Mouse (Mus musculus) limb, embryonic 14.5 days (tissue): ENCODE measurements around the gene Efcab14. TPM values are rescaled to one million over a fixed set of nuclear protein-coding genes. Genes with fewer than 3 reads are reported as not detected.

ENCODE experiments used
- ATAC-seq: fragments of 200-750 bp; cut with Nextera tagmentation; 2 replicates; pipeline ENCODE4 v1.8.0; 2017; ENCODE audit warnings: low read depth, moderate number of reproducible peaks, moderate TSS enrichment; ENCODE audit not compliant: low FRiP score
- DNase-seq: peaks from one replicate; pipeline ENCODE4 v3.0.0-alpha.2; 2015; ENCODE audit warnings: low spot score
- H3K27ac ChIP-seq: fragments of 300-500 bp; sonication (generic); replicated peaks from 2 replicates; pipeline ENCODE4 v1.5.1; 2014; ENCODE audit warnings: low read depth, mild to moderate bottlenecking, low read length, moderate library complexity, mixed read lengths
- H3K27me3 ChIP-seq: fragments of 300-500 bp; sonication (generic); 2 replicates; pipeline ENCODE4 v1.6.1; 2014; ENCODE audit warnings: low read length, mixed read lengths; ENCODE audit not compliant: control insufficient read depth, insufficient read depth
- H3K36me3 ChIP-seq: fragments of 300-500 bp; sonication (generic); 2 replicates; pipeline ENCODE4 v1.6.1; 2014; ENCODE audit warnings: mild to moderate bottlenecking, low read length, moderate library complexity, mixed read lengths; ENCODE audit not compliant: control insufficient read depth, insufficient read depth
- H3K4me1 ChIP-seq: fragments of 300-500 bp; sonication (generic); 2 replicates; pipeline ENCODE4 v1.6.1; 2014; ENCODE audit warnings: antibody characterized with exemption, low read length, mixed read lengths; ENCODE audit not compliant: control insufficient read depth, insufficient read depth
- H3K4me2 ChIP-seq: fragments of 300-500 bp; sonication (generic); replicated peaks from 2 replicates; pipeline ENCODE4 v1.6.1; 2014; ENCODE audit warnings: low read depth, mild to moderate bottlenecking, low read length, moderate library complexity; ENCODE audit not compliant: severe bottlenecking
- H3K4me3 ChIP-seq: fragments of 300-500 bp; sonication (generic); replicated peaks from 2 replicates; pipeline ENCODE4 v1.5.1; 2014; ENCODE audit warnings: low read length
- H3K9ac ChIP-seq: fragments of 300-500 bp; sonication (generic); 2 replicates; pipeline ENCODE4 v1.6.1; 2014; ENCODE audit warnings: mild to moderate bottlenecking, low read depth, low read length, moderate library complexity; ENCODE audit not compliant: severe bottlenecking
- H3K9me3 ChIP-seq: fragments of 300-500 bp; sonication (generic); 2 replicates; pipeline ENCODE4 v1.6.1; 2016; ENCODE audit warnings: low read length; ENCODE audit not compliant: control insufficient read depth
- POLR2A ChIP-seq: fragments of 200-500 bp; IDR thresholded peaks from 2 replicates; pipeline ENCODE4 v1.8.0; 2012; ENCODE audit warnings: inconsistent platforms, mild to moderate bottlenecking, moderate library complexity, borderline replicate concordance; ENCODE audit not compliant: insufficient read depth, insufficient read length; ENCODE audit errors: extremely low read depth
- WGBS: fragments of 180-500 bp; shearing (Covaris S2); extraction: QIAGEN DNeasy Blood & Tissue Kit; methylation state at CpG from one replicate; pipeline ENCODE4 v1.1.7; 2014; 5-methylcytosine and 5-hydroxymethylcytosine counted together
- polyA plus RNA-seq, 2 experiments: library from polyadenylated mRNA; depleted of rRNA in 1 of 2; stranded (reverse) in 1 of 2; unstranded in 1 of 2; fragments of >200 nt; fragmentation: Nextera tagmentation in 1 of 2; extraction: Ambion mirVana in 1 of 2; gene quantifications; 2 replicates each; pipeline versions ENCODE4 v1.2.1 to v1.2.3; 2012 to 2014

The Efcab14 gene
- polyA plus RNA-seq, 2 experiments = 24.8 to 35.2 TPM

DNA sequence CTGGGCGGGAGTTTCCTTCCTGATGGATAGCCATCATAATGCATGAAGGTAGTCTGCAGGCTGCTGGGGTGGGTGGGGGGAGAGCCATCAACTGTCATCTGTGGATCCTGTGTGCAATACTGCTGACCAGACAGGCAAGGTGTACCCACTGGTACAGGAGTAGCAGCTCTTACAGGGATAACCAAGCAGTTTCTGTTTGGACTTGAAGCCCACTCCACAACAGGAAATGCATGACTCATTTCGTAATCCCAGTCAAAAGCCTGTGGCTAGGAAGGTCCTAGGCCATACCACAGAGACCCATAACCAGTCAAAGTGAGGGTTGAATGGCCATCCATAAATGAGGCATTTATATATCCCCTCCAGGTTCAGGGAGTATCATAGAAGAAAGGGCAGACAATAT, 40.1 kb downstream of the Efcab14 start:
- Histone ChIP-seq H3K27ac (no peak overlapping the region), H3K4me1 (no peaks in the 10 kb centered on the region), H3K4me3 (no peak overlapping the region), H3K36me3 (0 out of 2 replicates have a peak, but pooled peaks cover 13% of the 10 kb centered on the region), H3K9me3 (no peaks in the 10 kb centered on the region), H3K9ac (no peak overlapping the region), H3K4me2 (no peak overlapping the region), H3K27me3 (no peaks in the 10 kb centered on the region)
- no peak for ATAC-seq
- TF ChIP-seq POLR2A = no peak
- no peak for DNase-seq
- whole genome bisulfite sequencing = 91% methylated on average over 2 of the region's 2 CpGs

DNA sequence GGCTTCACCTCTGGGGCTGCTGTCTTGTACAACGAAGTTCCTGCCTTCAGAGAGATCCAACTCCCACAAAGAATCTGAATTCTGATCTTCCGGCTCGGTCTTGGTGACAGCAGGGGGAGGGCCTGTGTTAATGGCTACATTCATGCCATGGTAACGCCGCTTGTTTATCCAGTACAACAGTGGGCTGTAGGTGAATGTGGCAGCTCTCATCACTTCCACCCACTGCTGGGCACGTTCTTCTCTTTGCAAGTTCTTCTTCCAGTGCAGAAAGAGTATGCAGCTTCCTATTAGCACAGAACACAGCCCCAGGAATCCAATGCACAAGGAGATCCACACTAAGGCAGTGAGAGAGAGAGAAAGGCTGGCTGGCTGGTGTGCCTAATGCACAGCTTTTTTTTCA, 42.7 kb downstream of the Efcab14 start:
- Histone ChIP-seq H3K9me3 (no peaks in the 10 kb centered on the region), H3K27me3 (no peaks in the 10 kb centered on the region), H3K4me2 (no peak overlapping the region), H3K27ac (no peak overlapping the region), H3K4me3 (no peak overlapping the region), H3K36me3 (0 out of 2 replicates have a peak, but pooled peaks cover 4% of the 10 kb centered on the region), H3K9ac (no peak overlapping the region), H3K4me1 (no peaks in the 10 kb centered on the region)
- no peak for TF ChIP-seq POLR2A
- ATAC-seq = no peak
- 56% methylated on average over 6 of the region's 6 CpGs for WGBS
- no peak for DNase-seq

- H3K9me3 ChIP-seq = no peaks in the 10 kb centered on the region
- H3K36me3 ChIP-seq = 0 out of 2 replicates have a peak, but pooled peaks cover 4% of the 10 kb centered on the region
- no peak for TF ChIP-seq POLR2A
- H3K27me3 ChIP-seq = no peaks in the 10 kb centered on the region
- H3K27ac ChIP-seq = no peak within 1 kb of the TSS
- no peak within 1 kb of the TSS for H3K9ac ChIP-seq
- no peak within 1 kb of the TSS for H3K4me3 ChIP-seq
- DNase-seq = no peak
- WGBS = 87% methylated on average over 3 of the region's 3 CpGs
- H3K4me2 ChIP-seq = no peak within 1 kb of the TSS
- ATAC-seq = no peak
- H3K4me1 ChIP-seq = peaks cover 6% of the 10 kb centered on the region; the same call in 1 of the 2 replicates
Measured at GRCm38 (mm10) chr4:115780918-115781317, 43.4 kb downstream of the Efcab14 start, which contains the start of gene Tex38. Tex38 (minus strand) TSS chr4:115781018.

DNA sequence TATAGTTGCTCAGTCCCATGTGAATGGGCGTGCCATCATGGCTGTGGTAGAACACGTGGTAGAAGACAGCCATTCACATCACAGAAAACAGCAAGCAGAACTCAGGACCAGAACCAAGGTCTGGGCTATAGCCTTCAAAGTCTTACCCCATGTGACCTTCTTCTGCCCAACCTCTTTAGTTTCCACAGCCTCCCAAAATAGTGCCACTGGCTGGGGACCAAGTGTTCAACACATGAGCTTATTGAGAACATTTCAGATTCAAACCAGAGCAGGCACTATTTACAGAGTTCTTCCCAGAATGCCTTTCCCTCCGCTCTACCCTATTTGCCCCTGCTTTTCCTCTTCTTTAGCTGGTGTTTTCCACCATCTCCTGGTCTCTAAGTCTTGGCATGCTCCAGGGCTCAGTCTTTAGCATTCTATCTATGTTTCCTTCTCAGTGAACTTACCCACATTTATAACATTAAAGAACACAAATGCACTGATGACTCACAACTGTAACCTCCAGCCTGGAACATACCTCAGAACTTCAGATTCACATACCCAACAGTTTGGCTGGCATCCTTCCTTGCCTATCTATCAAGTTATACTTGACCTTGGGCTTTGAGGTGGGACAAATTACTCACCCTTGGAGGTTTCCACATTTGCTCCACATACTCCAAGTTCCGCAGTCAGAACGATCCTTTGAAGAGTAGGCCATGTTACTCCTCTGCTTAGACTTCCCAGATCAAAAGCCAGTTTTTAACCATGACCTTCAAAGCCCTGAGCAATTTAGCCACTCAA, 44.7 kb downstream of the Efcab14 start:
- WGBS = 92% methylated on average over 5 of the region's 5 CpGs
- ATAC-seq = no peak
- Histone ChIP-seq H3K9me3 (no peaks in the 10 kb centered on the region), H3K27me3 (no peaks in the 10 kb centered on the region), H3K4me3 (no peak overlapping the region), H3K4me2 (no peak overlapping the region), H3K4me1 (peaks cover 6% of the 10 kb centered on the region; the same call in 1 of the 2 replicates), H3K36me3 (no peaks in the 10 kb centered on the region), H3K9ac (no peak overlapping the region), H3K27ac (no peak overlapping the region)
- DNase-seq = no peak
- TF ChIP-seq POLR2A = no peak

GRCm38 (mm10) chr4:115784769-115785510, 47.4 kb downstream of the Efcab14 start, which contains the start of gene Atpaf1:
Atpaf1 (plus strand) TSS chr4:115784812.
- Histone ChIP-seq H3K27me3 (no peaks in the 10 kb centered on the region), H3K4me2 (peak within 1 kb of the TSS; percentile 74), H3K4me1 (peaks cover 6% of the 10 kb centered on the region; the same call in 1 of the 2 replicates), H3K9ac (peak within 1 kb of the TSS; percentile 85), H3K4me3 (peak within 1 kb of the TSS; percentile 73), H3K27ac (peak within 1 kb of the TSS; percentile 28; the same call in 1 of the 2 replicates), H3K36me3 (peaks cover 13% of the 10 kb centered on the region), H3K9me3 (no peaks in the 10 kb centered on the region)
- under 1% methylated on average over 47 of the region's 69 CpGs for WGBS
- peak; percentile 19 for DNase-seq
- TF ChIP-seq POLR2A = 0 out of 2 replicates have a peak, but pooled peaks have one; percentile 44
- ATAC-seq = peak; percentile 92
